Mouse (Mus musculus) ovary, adult 18-20 months (tissue): ENCODE measurements around the gene Lima1.
A peak's percentile ranks its signal among the peaks of the same experiment; 100 is the strongest.
"Not testable (repeated sequence)": the region's sequence is repeated elsewhere in the genome, so short reads cannot be mapped to it uniquely, and the experiment has no call there.

ENCODE experiments used
- DNase-seq: peaks from one replicate; pipeline ENCODE4 v3.0.0; 2022; ENCODE audit warnings: low spot score, mixed read lengths

Lima1 gene

DNA sequence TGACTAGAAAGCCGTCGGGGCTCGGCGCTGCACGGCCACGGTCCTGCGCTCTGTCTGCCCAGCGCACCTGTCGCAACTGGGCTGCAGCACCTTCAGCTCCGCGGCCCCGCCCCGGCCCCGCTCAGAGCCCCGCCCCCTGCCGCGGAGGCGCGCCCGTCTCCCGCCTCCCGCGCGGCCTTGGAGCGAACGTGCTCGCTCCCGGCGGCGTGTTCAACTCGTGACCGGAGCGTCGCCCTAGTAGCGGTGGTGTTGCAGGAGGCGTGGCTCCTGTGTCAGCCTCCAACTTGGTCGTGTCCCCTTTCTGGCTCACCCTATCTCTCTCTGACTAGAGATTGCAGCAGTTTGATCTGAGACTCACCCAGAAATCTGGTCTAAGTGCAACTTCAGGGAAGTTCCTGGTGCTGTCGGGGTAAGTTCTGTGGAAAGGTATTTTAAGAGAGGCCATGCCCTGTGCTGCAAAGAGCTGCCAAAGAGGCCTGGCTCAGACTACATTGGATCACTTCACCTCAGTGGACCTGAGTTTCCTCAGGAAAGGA, at the start of gene Lima1:
Gene Lima1, minus strand, starts transcription at position 123 of the 536 bp plus-strand sequence.
- peak; percentile 80 for DNase-seq

DNA sequence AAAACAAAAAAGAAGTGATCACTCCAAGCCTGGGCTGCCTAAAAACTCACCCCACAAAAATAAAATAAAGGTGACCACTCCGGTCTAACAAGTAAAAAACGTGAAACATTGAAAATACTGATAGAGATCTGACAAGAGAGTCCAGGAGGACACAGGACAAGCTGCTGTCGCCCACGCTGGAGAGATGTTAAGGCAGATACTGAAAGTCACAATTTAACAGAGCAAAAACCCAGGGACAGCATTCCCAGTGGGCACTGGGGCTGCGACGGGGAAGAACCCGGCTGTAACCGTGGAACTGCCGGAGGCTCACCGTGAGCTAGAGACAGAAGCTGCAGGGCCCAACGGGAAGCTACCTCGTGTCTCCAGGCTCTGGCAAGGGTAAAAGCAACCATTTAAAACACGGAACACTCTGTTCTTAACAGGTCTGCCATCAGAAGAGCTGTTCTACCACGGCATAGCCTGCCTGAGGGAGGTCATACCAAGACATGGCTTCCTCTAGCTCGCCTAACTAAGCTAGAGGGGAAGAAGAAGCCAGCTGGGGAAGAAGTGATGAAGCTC, 44.4 kb upstream of the Lima1 start:
- no peak for DNase-seq

DNA sequence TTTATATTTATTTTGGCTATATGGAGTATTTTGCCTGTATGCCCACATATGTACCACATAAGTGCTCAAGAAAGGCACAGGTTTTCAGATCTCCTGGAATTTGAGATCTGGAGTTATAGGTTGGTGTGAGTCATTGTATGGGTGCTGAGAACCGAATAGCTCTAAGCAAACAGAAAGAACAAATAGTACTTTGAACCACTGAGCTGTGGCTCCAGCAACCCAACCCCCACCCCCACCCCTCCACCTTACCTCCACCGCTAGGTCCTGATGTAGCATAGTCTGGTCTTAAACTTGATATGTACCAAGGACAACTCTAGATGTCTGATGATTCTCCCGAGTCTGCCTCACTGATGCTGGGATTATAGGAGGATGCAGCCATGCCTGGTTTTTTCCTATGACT, 42.0 kb upstream of the Lima1 start:
- no peak for DNase-seq

DNA sequence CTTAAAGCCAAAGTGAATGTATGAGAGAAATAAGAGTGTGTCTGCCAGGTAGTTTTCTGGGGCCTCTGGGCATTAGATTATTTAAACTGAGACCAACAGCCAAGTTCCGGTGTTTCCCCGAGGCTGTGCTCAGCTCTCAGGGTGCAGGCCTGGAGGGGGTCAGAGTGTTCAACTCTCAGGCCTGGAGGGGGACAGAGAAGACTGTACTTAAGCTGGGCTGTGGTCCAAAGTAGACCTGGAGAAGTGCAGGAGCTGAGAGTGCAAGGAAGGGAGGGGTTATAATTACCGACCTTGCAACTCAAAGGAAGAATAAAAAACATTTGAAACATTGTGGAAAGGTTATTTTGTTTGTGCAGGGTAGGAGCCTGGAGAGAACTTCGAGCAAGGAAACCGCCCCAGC, 39.4 kb upstream of the Lima1 start:
- no peak for DNase-seq

DNA sequence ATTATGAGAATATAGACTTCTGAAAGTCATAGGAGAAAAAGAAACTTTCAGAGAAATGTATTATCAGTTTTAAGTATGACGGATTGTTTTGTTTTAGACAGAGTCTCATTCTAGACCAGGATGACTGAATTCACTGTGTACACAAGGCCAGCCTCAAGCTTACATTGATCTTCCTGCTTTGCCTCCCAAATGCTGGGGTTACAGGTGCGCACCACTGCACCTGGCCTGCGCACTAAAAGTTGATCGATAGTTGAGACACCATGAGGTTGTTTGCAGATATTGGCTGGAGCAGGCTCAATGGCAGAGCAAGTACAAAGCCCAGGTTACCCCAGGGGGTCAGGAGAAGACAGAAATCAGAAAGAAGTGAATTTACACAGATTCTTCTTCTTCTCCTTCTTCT, 36.5 kb upstream of the Lima1 start:
- DNase-seq = no peak

DNA sequence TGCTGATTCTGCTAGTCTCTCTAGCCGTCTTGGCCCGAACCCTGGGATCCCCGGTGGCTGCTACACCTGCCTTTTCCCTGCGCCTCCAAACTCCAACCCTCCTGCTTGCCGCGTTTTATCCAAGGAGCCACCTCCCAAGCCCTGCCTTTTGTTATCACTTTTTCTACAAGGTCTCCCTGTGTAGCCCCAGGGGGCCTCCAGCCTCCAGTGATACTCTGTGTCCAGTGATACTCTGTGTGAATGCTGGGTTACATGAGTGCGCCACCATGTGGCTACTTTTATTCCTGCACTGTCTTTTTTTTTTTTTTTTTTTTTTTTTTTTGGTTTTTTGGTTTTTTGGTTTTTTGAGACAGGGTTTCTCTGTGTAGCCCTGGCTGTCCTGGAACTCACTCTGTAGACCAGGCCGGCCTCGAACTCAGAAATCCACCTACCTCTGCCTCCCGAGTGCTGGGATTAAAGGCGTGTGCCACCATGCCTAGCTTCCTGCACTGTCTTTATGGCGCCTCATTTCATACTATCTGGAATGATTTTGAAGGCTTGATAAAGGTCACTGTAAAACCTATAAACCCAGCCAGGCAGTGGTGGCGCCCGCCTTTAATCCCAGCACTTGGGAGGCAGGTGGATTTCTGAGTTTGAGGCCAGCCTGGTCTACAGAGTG, 34.2 kb upstream of the Lima1 start:
- not testable (repeated sequence) for DNase-seq

DNA sequence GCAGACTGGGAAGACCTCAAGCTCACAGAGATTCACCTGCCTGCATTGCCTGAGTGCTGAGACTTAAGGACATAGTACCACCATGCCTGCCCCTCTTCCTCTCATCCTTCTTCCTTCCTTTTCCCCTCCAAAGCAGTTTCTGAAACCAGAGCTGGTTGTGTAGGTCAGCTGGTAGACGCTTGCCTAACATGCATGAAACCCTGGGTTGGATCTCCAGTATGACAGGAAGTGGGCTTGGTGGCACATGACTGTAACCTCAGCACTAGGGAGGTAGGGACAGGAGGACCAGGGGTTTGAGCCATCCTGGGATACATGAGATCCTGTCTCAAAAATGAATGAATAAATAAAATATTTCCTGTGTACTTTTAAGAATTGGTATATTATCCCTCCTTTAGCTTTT, 32.3 kb upstream of the Lima1 start:
- no peak for DNase-seq

DNA sequence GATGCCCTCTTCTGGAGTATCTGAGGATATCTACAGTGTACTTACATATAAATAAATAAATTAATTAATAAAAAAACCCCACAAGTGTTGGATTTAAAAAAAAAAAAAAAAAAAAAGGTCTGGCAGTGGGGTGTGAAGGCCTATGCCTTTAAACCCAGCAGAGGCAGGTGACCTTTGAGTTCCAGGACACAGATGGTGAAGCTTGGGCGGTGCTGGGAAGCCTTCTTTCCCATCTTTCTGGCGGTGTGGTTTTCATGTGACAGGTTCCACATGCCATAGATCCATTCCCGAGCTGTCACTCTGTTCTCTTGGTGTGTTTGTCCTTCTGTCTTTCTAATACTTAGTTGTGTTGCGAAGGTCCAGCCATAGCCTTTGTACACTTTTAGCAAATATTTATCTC, 31.8 kb upstream of the Lima1 start:
- no peak for DNase-seq

DNA sequence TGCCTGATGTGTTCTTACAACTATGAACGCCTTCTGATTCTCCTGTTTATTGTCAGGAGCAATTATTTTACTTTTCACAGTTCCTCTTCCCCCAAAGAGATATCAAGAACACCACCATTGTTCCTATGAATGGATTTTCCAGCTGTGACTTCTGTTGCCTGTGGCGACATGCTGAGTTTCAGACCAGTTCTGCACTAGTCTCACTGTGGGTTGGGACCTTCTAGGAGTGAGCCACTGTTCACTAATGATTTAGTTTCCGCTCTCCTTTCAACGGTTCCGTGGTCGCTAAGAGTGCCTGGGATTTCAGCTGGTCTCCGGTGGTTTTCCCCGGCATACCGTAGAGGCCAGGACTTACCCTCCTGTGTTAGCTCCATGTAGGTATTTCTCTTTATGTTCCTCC, 29.6 kb upstream of the Lima1 start:
- DNase-seq = no peak

DNA sequence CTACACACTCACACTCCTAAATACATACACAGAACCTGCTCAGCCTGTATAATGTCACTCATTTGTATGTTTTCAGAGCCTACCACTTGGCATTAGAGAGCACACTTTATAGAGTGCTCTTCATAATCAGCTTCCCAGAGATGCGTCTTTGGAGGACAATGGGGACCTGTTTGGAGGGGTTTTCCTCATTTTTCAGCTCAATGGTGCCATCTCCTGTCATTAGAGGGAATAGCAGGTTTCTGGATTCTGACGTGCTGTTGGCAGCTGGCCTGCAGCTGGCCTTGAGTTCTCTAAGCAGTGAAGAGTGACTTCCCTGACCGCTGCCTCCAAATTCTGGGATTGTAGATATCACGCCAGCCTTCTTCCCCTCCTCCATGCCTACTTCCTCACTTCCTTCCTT, 29.1 kb upstream of the Lima1 start:
- peak; percentile 63 for DNase-seq

DNA sequence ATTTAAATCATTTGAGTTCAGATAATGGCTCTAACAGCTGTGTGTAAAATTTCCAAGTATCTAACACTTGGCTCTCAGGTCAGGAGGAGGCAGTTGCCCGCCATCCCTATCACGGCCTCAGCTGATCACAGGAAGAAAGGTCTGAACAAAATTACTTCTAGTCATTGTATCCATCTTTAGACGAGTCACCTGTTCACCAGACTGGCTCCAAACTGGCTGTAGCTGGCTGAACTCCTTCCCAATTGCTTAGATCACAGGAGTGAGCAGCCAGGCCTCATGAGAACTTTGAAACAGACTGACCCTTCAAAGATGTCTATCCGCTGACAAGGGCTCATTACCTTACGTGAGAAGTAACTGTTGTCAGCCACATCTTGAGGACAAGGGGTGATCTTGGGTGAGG, 28.0 kb upstream of the Lima1 start:
- DNase-seq = no peak

DNA sequence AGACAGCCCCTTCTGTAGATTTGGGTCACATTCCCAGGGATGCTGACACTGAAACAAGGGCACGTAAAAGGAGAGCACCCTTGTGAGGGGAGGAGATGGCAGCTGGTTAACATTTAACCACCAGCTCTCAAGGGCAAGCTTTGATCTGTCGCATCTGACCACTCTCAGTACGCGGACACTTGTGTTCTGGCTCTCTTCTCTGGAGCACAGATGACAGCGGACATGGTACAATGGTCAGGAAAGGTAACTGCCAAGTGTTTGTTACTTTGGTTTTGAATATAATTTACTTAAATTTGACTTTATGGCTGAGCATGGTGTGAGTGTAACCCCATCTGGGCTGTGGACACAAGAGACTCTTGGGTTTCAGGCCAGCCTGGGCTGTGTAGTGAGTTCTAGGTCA, 27.5 kb upstream of the Lima1 start:
- DNase-seq = no peak

DNA sequence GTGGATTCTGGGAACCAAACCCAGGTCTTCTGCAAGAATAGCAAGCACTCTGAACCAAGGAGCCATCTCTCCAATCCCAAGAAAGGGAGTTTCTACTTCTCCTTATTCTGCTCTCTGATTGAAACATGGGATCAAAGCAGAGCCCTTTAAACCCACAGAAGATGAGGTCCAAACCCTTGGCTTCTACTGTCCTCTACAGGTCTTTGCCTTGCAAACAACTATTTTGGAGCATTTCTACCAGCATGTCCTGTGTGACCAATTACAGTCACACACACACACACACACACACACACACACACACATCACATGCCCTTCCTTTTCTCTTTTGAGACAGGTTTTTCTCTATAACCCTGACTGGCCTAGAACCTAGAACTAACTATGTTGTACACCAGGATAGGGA, 21.4 kb upstream of the Lima1 start:
- no peak for DNase-seq

DNA sequence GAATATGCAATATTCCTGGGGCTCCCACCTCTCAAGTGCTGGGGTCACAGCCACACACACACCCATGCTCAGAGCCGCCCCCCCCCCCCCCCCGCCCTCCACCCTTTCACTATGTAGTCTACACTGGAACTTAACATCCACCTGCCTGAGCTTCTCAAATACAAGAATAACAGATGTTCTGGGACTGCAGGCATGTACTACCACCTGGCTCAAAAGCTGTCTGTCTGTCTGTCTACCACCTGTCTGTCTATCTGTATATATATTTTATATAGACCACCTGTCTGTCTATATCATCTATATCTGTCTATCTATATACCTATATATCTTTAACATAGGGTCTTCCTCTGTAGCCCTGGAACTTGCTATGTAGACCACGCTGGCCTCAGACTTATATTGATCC, 16.1 kb upstream of the Lima1 start:
- DNase-seq = no peak

DNA sequence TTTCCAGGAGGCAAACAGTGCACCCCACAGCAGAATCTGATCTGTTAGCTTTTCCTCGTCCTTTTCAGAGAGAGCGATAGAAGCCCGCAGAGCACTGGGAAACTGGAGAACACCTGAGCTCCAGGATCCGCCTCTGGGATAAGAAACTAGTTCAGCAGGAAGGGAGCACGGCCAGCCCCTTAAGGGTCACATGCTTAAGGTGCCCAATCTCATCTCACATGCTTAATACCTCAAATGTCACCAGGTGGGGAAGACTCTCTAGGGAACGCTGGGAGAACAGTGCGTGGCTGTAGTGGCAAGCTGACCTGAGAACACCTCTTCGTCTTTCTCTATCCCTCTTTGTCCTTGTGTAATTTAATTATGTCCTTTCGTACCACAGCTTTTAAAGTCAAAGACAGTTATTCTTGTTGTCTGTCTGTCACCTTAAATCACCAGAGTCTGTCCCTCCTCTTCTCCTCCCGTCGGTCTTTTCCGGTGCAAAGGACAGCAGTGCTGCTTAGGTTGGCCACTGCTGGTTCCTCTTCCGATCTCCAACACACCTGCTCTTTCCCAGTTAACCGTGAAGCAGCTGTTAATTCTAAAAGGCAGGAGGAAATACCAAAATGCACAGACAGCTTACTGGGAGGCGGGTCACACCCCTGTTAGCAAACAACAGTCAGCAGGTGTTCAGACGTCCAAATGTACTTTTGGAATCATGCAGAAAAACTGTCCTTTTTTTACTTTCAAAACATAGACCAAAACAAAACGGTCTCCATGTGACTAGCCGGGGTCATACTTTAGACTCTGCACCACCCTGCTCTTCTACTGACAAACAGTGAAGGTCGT, 15.4 kb upstream of the Lima1 start:
- peak; percentile 8 for DNase-seq

DNA sequence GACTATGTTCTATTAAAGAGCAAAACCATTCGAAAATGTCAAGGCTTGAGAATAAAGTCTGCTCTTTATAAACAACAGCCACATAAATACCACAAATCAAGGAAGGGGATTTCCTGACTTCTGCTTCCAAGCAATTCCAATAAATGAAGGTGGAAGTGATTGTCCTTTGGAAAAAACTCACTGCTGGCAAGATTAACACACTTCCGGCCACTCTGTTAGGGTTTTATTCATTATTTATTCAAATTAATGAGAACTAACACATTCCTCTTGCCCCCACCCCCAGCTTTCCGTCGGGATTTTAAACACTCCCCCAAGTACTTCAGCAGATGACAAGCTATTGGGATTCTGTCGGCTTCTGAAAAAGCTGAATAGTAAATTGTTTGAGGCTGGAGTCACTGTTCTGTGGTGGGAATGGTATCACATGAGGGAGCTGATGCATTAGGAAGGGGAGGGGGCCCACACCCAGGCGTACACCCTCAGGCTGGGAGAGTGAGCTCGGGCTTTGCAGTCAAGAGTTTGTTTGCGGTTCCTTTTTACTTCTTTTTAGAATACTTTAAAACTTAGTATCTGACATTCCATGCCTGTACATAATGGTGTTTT, 14.1 kb upstream of the Lima1 start:
- DNase-seq = no peak

DNA sequence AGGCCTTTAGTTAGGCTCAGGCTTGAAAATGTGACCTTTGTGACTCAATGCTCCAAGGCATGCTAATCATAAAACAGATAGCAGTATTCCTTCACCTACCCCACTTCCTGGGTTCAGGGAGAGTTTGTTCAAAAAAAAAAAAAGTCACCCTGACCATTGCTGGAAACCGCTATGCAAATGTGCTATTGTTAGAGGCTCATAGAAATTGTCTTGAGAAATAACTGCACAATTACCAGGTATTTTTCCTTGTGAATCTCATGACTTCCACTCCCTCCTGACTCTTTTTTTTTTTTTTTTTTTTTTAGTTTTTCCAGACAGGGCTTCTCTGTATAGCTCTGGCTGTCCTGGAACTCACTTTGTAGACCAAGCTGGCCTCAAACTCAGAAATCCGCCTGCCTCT, 11.9 kb upstream of the Lima1 start:
- not testable (repeated sequence) for DNase-seq

DNA sequence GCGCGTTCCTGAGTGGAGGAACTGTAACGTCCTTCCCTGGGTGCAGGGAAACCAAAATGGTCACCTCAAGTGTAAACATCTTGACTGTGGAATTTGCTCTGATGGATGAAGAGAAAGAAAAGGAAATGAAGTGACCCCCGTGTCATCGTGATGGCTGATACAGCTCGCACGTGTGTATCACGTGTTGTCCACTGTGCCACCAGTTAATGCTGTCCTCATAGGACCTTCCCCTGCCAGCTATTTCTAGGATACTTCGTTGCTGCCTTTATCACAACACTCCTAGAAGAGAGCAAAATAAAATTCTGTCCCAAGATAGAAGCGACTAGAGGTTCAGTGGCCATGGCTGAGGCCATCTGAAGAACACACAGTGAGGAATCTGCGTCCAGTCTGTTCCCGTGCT, 8.8 kb upstream of the Lima1 start:
- no peak for DNase-seq

DNA sequence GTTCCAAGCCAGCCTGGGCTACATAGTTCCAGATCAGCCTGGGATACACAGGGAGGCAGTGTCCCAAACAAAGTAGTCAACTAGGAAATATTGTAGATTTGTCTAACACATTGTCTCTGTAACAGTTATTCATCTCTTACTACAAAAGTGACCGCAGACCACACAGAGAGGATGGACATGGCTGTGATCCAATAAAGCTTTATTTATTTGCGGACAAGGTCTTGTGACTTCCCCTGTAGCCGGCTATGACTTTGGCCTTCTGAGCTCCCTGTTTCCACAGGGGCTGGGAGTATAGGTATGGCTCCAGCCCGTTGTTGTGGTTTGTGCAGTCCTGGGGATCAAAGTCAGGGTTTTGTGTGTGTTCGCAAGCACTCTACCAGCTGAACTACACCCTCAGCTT, 3.3 kb upstream of the Lima1 start:
- DNase-seq = no peak

DNA sequence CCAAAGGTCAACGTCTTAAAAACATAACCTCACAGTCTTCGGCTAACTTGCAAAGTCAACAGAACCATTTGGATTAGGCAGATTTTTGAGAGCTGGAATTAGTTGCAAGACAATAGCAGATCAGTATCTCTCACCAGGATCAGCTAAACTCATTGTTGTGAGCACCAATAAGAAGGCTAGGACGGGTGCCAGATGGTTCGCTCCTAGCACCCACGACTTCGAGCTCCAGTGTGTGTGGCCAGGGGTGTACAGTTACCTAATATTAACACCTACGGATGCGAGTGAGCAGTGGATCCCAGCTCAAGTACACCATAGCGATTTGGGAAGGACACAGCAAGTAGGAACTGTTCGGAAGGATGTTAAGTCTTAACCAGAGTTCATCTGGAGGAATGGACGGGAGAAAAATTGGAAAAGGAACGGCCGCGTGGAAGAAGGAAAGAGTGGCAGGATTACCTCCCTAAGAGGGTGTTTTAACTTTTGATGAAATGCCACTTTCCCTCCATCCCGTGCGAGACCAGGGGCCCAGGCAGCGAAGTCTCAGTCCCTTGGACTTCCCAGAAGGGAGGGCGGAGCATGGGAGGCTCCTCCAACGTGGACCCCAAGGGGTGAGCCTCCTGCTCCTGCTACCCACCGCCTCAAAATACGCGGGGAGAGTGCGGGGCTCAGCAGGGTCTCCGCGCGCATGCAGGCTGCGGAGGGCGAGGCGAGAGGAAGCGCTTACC, 483 bp downstream of the Lima1 start:
- DNase-seq = no peak

DNA sequence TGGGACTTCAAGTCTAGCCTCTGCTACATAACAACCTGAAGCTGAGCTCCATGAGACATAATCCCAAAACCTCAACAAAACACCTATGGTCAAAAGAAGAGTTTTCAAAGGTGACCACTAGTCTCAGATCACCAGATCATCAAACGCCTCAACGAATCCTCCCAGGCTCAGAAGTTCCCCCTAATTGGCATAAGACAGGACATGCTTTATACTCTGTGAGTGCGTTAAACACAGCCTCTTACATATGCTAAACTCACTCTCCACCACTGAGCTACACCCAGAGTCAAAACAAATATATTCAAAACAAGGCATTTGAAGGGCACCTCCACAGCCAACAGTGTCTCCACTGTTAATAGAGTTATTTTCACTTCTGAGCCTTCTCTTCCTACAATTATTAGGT, 2.7 kb downstream of the Lima1 start:
- no peak for DNase-seq

DNA sequence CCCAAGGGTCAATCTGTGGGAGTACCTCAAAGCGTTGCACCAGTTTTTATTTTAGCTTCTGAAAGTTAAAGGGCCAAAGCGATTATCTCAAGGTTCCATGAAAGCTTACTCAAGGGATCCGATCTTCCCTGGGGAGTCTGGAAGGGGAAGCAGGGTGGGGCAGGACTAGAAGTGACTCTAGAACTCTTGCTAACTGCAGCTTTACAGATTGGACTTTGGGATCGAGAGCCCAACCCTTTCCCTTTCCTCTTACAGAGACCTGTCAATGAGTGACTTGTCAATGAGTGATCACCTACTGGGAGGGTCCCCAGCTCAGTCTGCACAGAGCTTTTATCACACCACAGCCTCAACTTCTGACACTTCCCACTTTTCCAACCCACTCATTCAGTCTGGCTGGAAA, 7.6 kb downstream of the Lima1 start:
- DNase-seq = no peak
